Mouse (Mus musculus) layer of hippocampus, postnatal 36 days (tissue): ENCODE results near the gene Ppp1r15a. TPM values are rescaled to one million over a fixed set of nuclear protein-coding genes. Genes with fewer than 3 reads are reported as not detected.
"Not testable (repeated sequence)": the region's sequence is repeated elsewhere in the genome, so short reads cannot be mapped to it uniquely, and the experiment has no call there.

Source experiments
- DNase-seq, 2 experiments: peaks; one replicate each; pipeline ENCODE4 v3.0.0; 2022
- total RNA-seq, 2 experiments: library from RNA; stranded (reverse); gene quantifications; 2 replicates each; pipeline ENCODE4 v1.2.3; 2021

The Ppp1r15a gene
- total RNA-seq, 2 experiments from 2014 or later, result 17.4 to 20.0 TPM

DNA sequence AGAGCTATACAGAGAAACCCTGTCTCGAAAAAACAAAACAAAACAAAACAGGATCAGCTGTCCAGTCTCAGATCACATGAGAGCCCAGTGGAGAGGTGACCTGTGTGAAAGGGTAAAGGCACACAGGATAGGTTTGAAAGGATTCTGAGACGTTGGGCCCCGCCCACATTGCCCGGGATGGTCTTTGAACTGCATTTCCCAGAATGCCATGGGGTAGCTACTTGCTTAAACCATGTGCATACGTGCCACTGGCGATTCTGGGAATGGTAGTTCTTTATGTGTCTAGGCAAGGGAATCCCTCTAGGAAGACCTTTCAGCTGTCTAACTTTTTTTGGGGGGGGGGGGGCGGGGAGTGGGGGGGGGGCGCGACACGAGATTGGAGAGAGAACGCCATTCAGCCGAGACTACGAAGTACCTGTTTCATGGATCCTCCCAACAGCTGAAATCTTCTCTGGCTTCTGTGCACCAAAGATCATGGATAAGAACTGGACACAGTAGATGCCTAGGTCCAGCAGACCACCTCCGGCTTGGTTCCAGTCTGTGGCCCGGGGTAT, 44.6 kb downstream of the Ppp1r15a start, which contains the start of gene Tulp2:
Gene Tulp2 (plus strand): TSS at position 504 of the 554 bp plus-strand sequence.
- DNase-seq, result peak in 1 of 2 experiments; percentile 41

DNA sequence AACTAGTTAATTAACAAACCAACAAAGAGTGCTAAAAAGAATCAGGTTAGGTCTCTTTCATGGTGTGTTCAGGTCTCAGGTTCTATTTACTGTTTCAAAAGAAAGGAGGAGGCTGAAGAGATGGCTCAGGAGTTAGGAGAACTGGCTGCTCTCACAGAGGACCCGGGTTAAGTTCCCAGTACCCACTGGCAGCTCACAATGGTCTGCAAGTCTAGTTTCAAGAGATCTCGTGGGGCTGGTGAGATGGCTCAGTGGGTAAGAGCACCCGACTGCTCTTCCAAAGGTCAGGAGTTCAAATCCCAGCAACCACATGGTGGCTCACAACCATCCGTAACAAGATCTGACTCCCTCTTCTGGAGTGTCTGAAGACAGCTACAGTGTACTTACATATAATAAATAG, 45.8 kb downstream of the Ppp1r15a start:
- DNase-seq, result not testable (repeated sequence)

DNA sequence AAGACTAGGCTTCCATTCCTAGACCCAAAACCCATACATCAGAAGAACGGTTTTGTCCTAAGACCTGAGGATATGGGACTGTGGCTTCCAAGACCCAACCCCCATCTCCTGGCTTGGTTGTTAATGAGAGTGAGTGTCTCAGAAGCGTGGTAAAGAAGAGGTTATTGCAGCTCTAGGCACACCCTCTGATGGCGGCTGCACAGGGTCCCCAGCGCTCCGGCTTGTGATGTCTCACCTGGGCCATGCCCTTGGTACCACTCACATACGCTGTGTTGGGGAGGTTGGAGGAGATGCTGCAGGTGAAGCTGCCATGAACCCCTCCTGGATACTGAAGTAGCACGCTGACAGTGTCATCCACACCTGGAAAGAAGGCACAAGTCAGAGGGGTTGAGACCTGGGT, 47.3 kb downstream of the Ppp1r15a start:
- DNase-seq, result no peak

DNA sequence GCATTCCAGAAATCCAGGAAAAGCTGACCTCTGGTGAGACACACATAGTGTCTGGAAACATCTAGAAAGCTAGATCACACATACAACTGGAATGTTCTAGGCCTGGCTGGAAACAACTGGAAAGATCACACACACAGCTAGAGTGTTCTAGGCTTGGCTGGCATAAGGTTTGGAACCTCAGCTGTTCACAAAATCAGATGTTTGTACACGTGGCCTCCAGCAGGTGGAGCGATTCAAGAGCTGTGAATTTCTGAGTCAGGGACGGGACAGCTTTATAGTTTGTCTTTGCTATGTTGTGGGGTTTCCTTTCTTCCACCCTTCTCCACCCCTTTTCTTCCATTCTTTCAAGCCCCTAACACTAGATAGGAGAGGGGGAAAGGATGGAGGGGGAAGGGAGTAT, 49.1 kb downstream of the Ppp1r15a start:
- peak in 1 of 2 experiments; percentile 47 for DNase-seq

DNA sequence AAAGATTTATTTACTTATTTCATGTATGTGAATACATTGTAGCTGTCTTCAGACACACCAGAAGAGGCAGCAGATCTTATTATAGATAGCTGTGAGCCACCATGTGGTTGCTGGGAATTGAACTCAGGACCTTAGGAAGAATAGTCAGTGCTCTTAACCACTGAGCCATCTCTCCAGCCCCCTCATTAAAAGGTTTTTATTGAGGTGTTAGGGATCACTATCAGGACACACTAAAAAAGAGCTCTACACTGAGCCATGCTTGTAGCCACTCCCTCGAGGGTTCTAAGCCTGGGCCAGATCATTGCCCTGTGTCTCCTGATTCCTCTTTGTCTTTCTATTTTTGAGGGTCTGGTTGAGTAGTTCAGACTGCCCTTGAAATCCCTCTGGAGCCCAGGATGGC, 49.6 kb downstream of the Ppp1r15a start:
- no peak for DNase-seq

DNA sequence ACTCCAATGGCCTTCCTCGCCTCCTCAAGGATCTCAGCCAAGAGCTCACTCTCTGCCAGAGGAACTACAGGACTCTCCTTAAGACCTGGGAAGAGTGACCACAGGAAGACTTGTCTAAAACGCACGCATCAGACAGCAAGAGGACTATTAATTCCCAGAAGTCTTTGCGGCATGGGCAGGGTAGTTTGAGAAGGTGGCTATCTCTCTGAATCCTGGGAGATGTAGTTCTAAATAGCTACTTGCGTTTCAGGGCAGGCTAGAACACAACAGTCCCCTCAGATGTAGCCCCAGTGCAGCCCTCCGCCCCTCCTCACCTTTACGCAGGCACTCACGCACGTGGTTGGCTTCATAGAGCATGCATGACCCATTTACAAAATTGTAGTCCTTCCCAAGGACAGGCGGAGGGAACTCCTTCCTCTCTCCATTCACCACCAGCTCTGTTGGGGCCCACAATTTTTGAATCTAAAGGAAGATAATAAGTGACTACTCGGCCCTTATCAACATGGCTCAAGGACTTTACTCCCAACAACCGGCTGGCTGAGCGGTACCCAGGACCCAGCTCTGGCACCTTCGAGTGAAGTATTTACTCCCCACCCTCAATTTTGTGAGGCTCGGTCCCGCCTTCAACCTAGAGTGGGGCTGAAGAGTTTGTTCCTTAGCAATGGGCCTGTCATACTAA, 50.6 kb downstream of the Ppp1r15a start:
- DNase-seq, result no peak

Other genes starting within 250 kb of the Ppp1r15a start
- not detected for gene Slc6a21, start 248.8 kb downstream of the Ppp1r15a start, total RNA-seq
- gene Trpm4, start 192.5 kb downstream of the Ppp1r15a start, total RNA-seq, result 10 to 100 TPM; 12.9 to 14.8 TPM
- under 1 TPM; 0.20 to 0.46 TPM for gene Hrc, start 191.0 kb downstream of the Ppp1r15a start, total RNA-seq
- 100 to 1,000 TPM; 126 to 128 TPM for gene Ppfia3, start 159.2 kb downstream of the Ppp1r15a start, total RNA-seq
- 100 to 1,000 TPM; 133 to 154 TPM for gene Lin7b, start 155.7 kb downstream of the Ppp1r15a start, total RNA-seq
- 100 to 1,000 TPM; 379 to 450 TPM for gene Snrnp70, start 130.5 kb downstream of the Ppp1r15a start, total RNA-seq
- not detected for gene Kcna7, start 120.6 kb downstream of the Ppp1r15a start, total RNA-seq
- gene Ntf5, start 112.6 kb downstream of the Ppp1r15a start, total RNA-seq, result under 1 TPM; 0.17 to 0.18 TPM
- gene Lhb, start 105.4 kb downstream of the Ppp1r15a start, total RNA-seq, result not detected
- 10 to 100 TPM; 14.5 to 18.6 TPM for gene Gys1, start 91.4 kb downstream of the Ppp1r15a start, total RNA-seq
- 10 to 100 TPM; 33.0 to 39.9 TPM for gene Ruvbl2, start 88.2 kb downstream of the Ppp1r15a start, total RNA-seq
- gene Ftl1, start 66.4 kb downstream of the Ppp1r15a start, total RNA-seq, result 100 to 1,000 TPM; 187 to 197 TPM
- gene Bax, start 59.4 kb downstream of the Ppp1r15a start, total RNA-seq, result 10 to 100 TPM; 73.5 to 80.8 TPM
- gene Tulp2, start 44.4 kb downstream of the Ppp1r15a start, total RNA-seq, result not detected
- gene Gm45808, start 39.5 kb downstream of the Ppp1r15a start, total RNA-seq, result 1 to 10 TPM in 1 of 2 experiments, not detected in 1; 2.5 TPM
- gene Dhdh, start 37.5 kb downstream of the Ppp1r15a start, total RNA-seq, result 1 to 10 TPM; 3.1 to 3.9 TPM
- gene Nucb1, start 15.9 kb downstream of the Ppp1r15a start, total RNA-seq, result 10 to 100 TPM; 94.0 to 98.0 TPM
- under 1 TPM; 0.77 to 0.86 TPM for gene Plekha4, start 62 bp upstream of the Ppp1r15a start, total RNA-seq
- under 1 TPM in 1 of 2 experiments, not detected in 1; 0.28 TPM for gene Hsd17b14, start 28.6 kb upstream of the Ppp1r15a start, total RNA-seq
- 10 to 100 TPM; 23.5 to 29.9 TPM for gene Bcat2, start 43.9 kb upstream of the Ppp1r15a start, total RNA-seq
- not detected for gene Fgf21, start 89.2 kb upstream of the Ppp1r15a start, total RNA-seq
- gene Fut1, start 91.0 kb upstream of the Ppp1r15a start, total RNA-seq, result not detected
- gene Izumo1, start 95.5 kb upstream of the Ppp1r15a start, total RNA-seq, result not detected
- 1 to 10 TPM; 6.1 to 6.6 TPM for gene Rasip1, start 101.2 kb upstream of the Ppp1r15a start, total RNA-seq
- gene Mamstr, start 113.7 kb upstream of the Ppp1r15a start, total RNA-seq, result 1 to 10 TPM; 2.3 to 2.8 TPM
- under 1 TPM in 1 of 2 experiments, not detected in 1; 0.18 TPM for gene Fut2, start 140.1 kb upstream of the Ppp1r15a start, total RNA-seq
- 1 to 10 TPM; 5.5 to 6.0 TPM for gene Ntn5, start 157.8 kb upstream of the Ppp1r15a start, total RNA-seq
- gene Sec1, start 168.1 kb upstream of the Ppp1r15a start, total RNA-seq, result 1 to 10 TPM; 2.0 to 2.7 TPM
- 100 to 1,000 TPM; 191 to 217 TPM for gene Car11, start 173.6 kb upstream of the Ppp1r15a start, total RNA-seq
- gene Dbp, start 178.8 kb upstream of the Ppp1r15a start, total RNA-seq, result 10 to 100 TPM; 49.8 to 51.5 TPM
- 100 to 1,000 TPM; 372 to 375 TPM for gene Rpl18, start 189.2 kb upstream of the Ppp1r15a start, total RNA-seq
- 10 to 100 TPM; 36.6 to 37.2 TPM for gene Sphk2, start 191.7 kb upstream of the Ppp1r15a start, total RNA-seq
- gene Fam83e, start 194.9 kb upstream of the Ppp1r15a start, total RNA-seq, result under 1 TPM; 0.12 to 0.13 TPM
- gene Spaca4, start 199.5 kb upstream of the Ppp1r15a start, total RNA-seq, result not detected